Mouse (Mus musculus) heart, adult 2 months (tissue): ENCODE results near the gene Zfp580.

Experiments used
- CTCF ChIP-seq: fragments of 200-600 bp; IDR thresholded peaks from 2 replicates; pipeline ENCODE4 v1.8.1; 2022; ENCODE audit warnings: antibody characterized with exemption, mild to moderate bottlenecking, moderate library complexity
- EP300 ChIP-seq: fragments of 200-500 bp; IDR thresholded peaks from 2 replicates; pipeline ENCODE4 v1.6.1; 2011; ENCODE audit warnings: low read depth, low read length, control low read depth; ENCODE audit not compliant: insufficient read depth

DNA sequence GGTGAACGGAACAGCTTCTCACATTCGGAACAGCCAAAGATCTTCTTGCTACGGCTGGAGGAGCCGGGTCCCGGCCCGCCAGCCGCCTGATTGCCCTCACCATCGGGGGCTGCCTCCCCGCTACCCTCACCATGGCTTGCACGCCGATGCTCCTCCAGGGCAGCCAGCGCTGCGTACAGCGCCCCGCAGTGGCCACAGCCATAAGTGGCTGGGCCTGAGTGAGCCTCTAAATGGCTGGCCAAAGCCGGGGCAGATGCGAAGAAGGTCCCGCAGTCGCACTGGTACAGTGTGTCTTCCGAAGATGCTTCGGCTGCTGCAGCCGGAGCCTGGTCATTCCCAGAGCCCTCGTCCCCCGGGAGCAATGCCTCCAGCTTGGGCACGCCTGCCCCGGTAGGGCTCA, 43.1 kb upstream of the Zfp580 start:
- TF ChIP-seq CTCF (no peak), EP300 (no peak)
